Mouse (Mus musculus): ENCODE data around the gene Glcci1. TPM values are rescaled to one million over a fixed set of nuclear protein-coding genes. Genes with fewer than 3 reads are reported as not detected.

Glcci1 gene
- total RNA-seq, 1 experiment, result 0.94 TPM

GRCm38 (mm10) chr6:8560682-8561081 is 51.3 kb downstream of the Glcci1 start:
- no peak for DNase-seq (ENCODE audit: low read depth, low spot score)
- no peak for TF ChIP-seq MAFK (IDR thresholded peaks at IDR 0.05; ENCODE audit: insufficient read depth, low read depth, low read length)
- no peak overlapping the region for H3K9ac ChIP-seq (ENCODE audit: insufficient read depth, low read depth, low read length, poor library complexity, severe bottlenecking)
- no peaks in the 10 kb centered on the region for H3K36me3 ChIP-seq (ENCODE audit: control insufficient read depth, insufficient read depth, low read length, poor library complexity, severe bottlenecking)
- in situ Hi-C loops (cut with MboI; ENCODE audit: low sequenced_read_pairs in 2 of 2, unreplicated experiment in 2 of 2), result no loop called here
- H3K4me3 ChIP-seq (ENCODE audit: insufficient read depth in 1 of 2, low read depth in 1 of 2, low read length in 2 of 2, poor library complexity in 1 of 2, severe bottlenecking in 1 of 2), result no peak overlapping the region
- no peaks in the 10 kb centered on the region for H3K9me3 ChIP-seq (ENCODE audit: control insufficient read depth, insufficient read depth, low read depth, low read length)
- no peak overlapping the region for H3K27ac ChIP-seq (ENCODE audit: insufficient read depth, low read depth, low read length, poor library complexity, severe bottlenecking)
- H3K4me1 ChIP-seq (ENCODE audit: control insufficient read depth in 2 of 2, insufficient read depth in 2 of 2, low read length in 2 of 2, poor library complexity in 1 of 2), result no peaks in the 10 kb centered on the region

DNA sequence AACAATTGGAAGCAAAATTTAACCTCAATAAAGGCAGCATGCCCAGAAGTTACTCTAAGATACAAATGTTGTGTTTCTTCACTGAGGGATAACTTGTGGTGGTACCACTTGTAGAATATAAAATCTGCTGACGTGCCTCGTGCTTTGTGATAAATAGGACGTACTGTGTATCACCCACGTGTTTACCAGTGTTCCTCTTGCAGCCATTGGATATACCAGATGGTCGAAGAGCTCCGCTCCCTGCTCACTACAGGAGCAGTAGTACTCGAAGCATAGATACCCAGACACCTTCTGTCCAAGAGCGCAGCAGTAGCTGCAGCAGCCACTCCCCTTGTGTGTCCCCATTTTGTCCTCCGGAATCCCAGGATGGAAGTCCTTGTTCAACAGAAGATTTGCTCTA is 73.0 kb downstream of the Glcci1 start:
- no peak for TF ChIP-seq ZNF384 (IDR thresholded peaks at IDR 0.05; ENCODE audit: low read depth, low read length)
- Histone ChIP-seq H3K36me3 (ENCODE audit: control insufficient read depth, insufficient read depth, low read length, poor library complexity, severe bottlenecking) (no peaks in the 10 kb centered on the region), H3K4me1 (ENCODE audit: control insufficient read depth in 2 of 2, insufficient read depth in 2 of 2, low read length in 2 of 2, poor library complexity in 1 of 2) (no peaks in the 10 kb centered on the region), H3K4me3 (ENCODE audit: insufficient read depth in 1 of 2, low read depth in 1 of 2, low read length in 2 of 2, poor library complexity in 1 of 2, severe bottlenecking in 1 of 2) (no peak overlapping the region), H3K9me3 (ENCODE audit: control insufficient read depth, insufficient read depth, low read depth, low read length) (no peaks in the 10 kb centered on the region), H3K27ac (ENCODE audit: insufficient read depth, low read depth, low read length, poor library complexity, severe bottlenecking) (no peak overlapping the region), H3K9ac (ENCODE audit: insufficient read depth, low read depth, low read length, poor library complexity, severe bottlenecking) (no peak overlapping the region)
- in situ Hi-C loops (cut with MboI; ENCODE audit: low sequenced_read_pairs in 2 of 2, unreplicated experiment in 2 of 2), result no loop called here
- DNase-seq (ENCODE audit: low read depth, low spot score), result no peak

GRCm38 (mm10) chr6:8583892-8584291 is 74.5 kb downstream of the Glcci1 start:
- TF ChIP-seq HCFC1 (IDR thresholded peaks at IDR 0.05; ENCODE audit: borderline replicate concordance, insufficient read depth, low read length) (no peak), CHD2 (IDR thresholded peaks at IDR 0.05; ENCODE audit: low read depth, low read length) (no peak), ZC3H11A (IDR thresholded peaks at IDR 0.05; ENCODE audit: borderline replicate concordance, low read depth, low read length) (no peak), ZNF384 (IDR thresholded peaks at IDR 0.05; ENCODE audit: low read depth, low read length) (no peak), MAFK (IDR thresholded peaks at IDR 0.05; ENCODE audit: insufficient read depth, low read depth, low read length) (no peak)
- Histone ChIP-seq H3K4me3 (ENCODE audit: insufficient read depth in 1 of 2, low read depth in 1 of 2, low read length in 2 of 2, poor library complexity in 1 of 2, severe bottlenecking in 1 of 2) (no peak overlapping the region), H3K9me3 (ENCODE audit: control insufficient read depth, insufficient read depth, low read depth, low read length) (no peaks in the 10 kb centered on the region), H3K9ac (ENCODE audit: insufficient read depth, low read depth, low read length, poor library complexity, severe bottlenecking) (no peak overlapping the region), H3K36me3 (ENCODE audit: control insufficient read depth, insufficient read depth, low read length, poor library complexity, severe bottlenecking) (no peaks in the 10 kb centered on the region), H3K27ac (ENCODE audit: insufficient read depth, low read depth, low read length, poor library complexity, severe bottlenecking) (no peak overlapping the region), H3K4me1 (ENCODE audit: control insufficient read depth in 2 of 2, insufficient read depth in 2 of 2, low read length in 2 of 2, poor library complexity in 1 of 2) (no peaks in the 10 kb centered on the region)
- in situ Hi-C loops (cut with MboI; ENCODE audit: low sequenced_read_pairs in 2 of 2, unreplicated experiment in 2 of 2), result no loop called here
- DNase-seq (ENCODE audit: low read depth, low spot score), result no peak

GRCm38 (mm10) chr6:8591665-8592064 is 82.3 kb downstream of the Glcci1 start:
- H3K9me3 ChIP-seq (ENCODE audit: control insufficient read depth, insufficient read depth, low read depth, low read length), result no peaks in the 10 kb centered on the region
- DNase-seq (ENCODE audit: low read depth, low spot score), result no peak
- no peaks in the 10 kb centered on the region for H3K36me3 ChIP-seq (ENCODE audit: control insufficient read depth, insufficient read depth, low read length, poor library complexity, severe bottlenecking)
- no peak overlapping the region for H3K27ac ChIP-seq (ENCODE audit: insufficient read depth, low read depth, low read length, poor library complexity, severe bottlenecking)
- TF ChIP-seq ZC3H11A (IDR thresholded peaks at IDR 0.05; ENCODE audit: borderline replicate concordance, low read depth, low read length) (no peak), CHD2 (IDR thresholded peaks at IDR 0.05; ENCODE audit: low read depth, low read length) (no peak), ZNF384 (IDR thresholded peaks at IDR 0.05; ENCODE audit: low read depth, low read length) (no peak), MAFK (IDR thresholded peaks at IDR 0.05; ENCODE audit: insufficient read depth, low read depth, low read length) (no peak), HCFC1 (IDR thresholded peaks at IDR 0.05; ENCODE audit: borderline replicate concordance, insufficient read depth, low read length) (no peak)
- H3K4me1 ChIP-seq (ENCODE audit: control insufficient read depth in 2 of 2, insufficient read depth in 2 of 2, low read length in 2 of 2, poor library complexity in 1 of 2), result no peaks in the 10 kb centered on the region
- in situ Hi-C loops (cut with MboI; ENCODE audit: low sequenced_read_pairs in 2 of 2, unreplicated experiment in 2 of 2), result no loop called here
- H3K4me3 ChIP-seq (ENCODE audit: insufficient read depth in 1 of 2, low read depth in 1 of 2, low read length in 2 of 2, poor library complexity in 1 of 2, severe bottlenecking in 1 of 2), result no peak overlapping the region
- H3K9ac ChIP-seq (ENCODE audit: insufficient read depth, low read depth, low read length, poor library complexity, severe bottlenecking), result no peak overlapping the region

GRCm38 (mm10) chr6:8617369-8617768 is 108.0 kb downstream of the Glcci1 start:
- no peaks in the 10 kb centered on the region for H3K9me3 ChIP-seq (ENCODE audit: control insufficient read depth, insufficient read depth, low read depth, low read length)
- no peak overlapping the region for H3K27ac ChIP-seq (ENCODE audit: insufficient read depth, low read depth, low read length, poor library complexity, severe bottlenecking)
- no peak overlapping the region for H3K9ac ChIP-seq (ENCODE audit: insufficient read depth, low read depth, low read length, poor library complexity, severe bottlenecking)
- TF ChIP-seq CHD2 (IDR thresholded peaks at IDR 0.05; ENCODE audit: low read depth, low read length), result no peak
- no peak for TF ChIP-seq HCFC1 (IDR thresholded peaks at IDR 0.05; ENCODE audit: borderline replicate concordance, insufficient read depth, low read length)
- no peak for TF ChIP-seq ZNF384 (IDR thresholded peaks at IDR 0.05; ENCODE audit: low read depth, low read length)
- no peak for TF ChIP-seq MAFK (IDR thresholded peaks at IDR 0.05; ENCODE audit: insufficient read depth, low read depth, low read length)
- TF ChIP-seq ZC3H11A (IDR thresholded peaks at IDR 0.05; ENCODE audit: borderline replicate concordance, low read depth, low read length), result no peak
- no peaks in the 10 kb centered on the region for H3K4me1 ChIP-seq (ENCODE audit: control insufficient read depth in 2 of 2, insufficient read depth in 2 of 2, low read length in 2 of 2, poor library complexity in 1 of 2)
- H3K4me3 ChIP-seq (ENCODE audit: insufficient read depth in 1 of 2, low read depth in 1 of 2, low read length in 2 of 2, poor library complexity in 1 of 2, severe bottlenecking in 1 of 2), result no peak overlapping the region
- DNase-seq (ENCODE audit: low read depth, low spot score), result no peak
- H3K36me3 ChIP-seq (ENCODE audit: control insufficient read depth, insufficient read depth, low read length, poor library complexity, severe bottlenecking), result no peaks in the 10 kb centered on the region
- in situ Hi-C loops (cut with MboI; ENCODE audit: low sequenced_read_pairs in 2 of 2, unreplicated experiment in 2 of 2), result no loop called here
